Mouse (Mus musculus) kidney, embryonic 16.5 days (tissue): Measurements from ENCODE around the gene Gm20388. TPM values are rescaled to one million over a fixed set of nuclear protein-coding genes. Genes with fewer than 3 reads are reported as not detected.

Experiments
- ATAC-seq: fragments of 200-750 bp; cut with Nextera tagmentation; 2 replicates; pipeline ENCODE4 v1.8.0; 2017; ENCODE audit warnings: moderate TSS enrichment; ENCODE audit not compliant: low FRiP score, low TSS enrichment
- H3K27ac ChIP-seq: fragments of 300-500 bp; sonication (generic); 2 replicates; pipeline ENCODE4 v1.5.1; 2014; ENCODE audit warnings: low read length
- H3K27me3 ChIP-seq: fragments of 300-500 bp; sonication (generic); 2 replicates; pipeline ENCODE4 v1.6.1; 2014; ENCODE audit warnings: low read length, control low read depth, mixed read lengths; ENCODE audit not compliant: insufficient read depth
- H3K36me3 ChIP-seq: fragments of 300-500 bp; sonication (generic); 2 replicates; pipeline ENCODE4 v1.6.1; 2014; ENCODE audit warnings: low read length, control low read depth, mixed read lengths; ENCODE audit not compliant: insufficient read depth
- H3K4me1 ChIP-seq: fragments of 300-500 bp; sonication (generic); 2 replicates; pipeline ENCODE4 v1.6.1; 2014; ENCODE audit warnings: low read length, control low read depth, mixed read lengths; ENCODE audit not compliant: insufficient read depth
- H3K4me2 ChIP-seq: fragments of 300-500 bp; sonication (generic); replicated peaks from 2 replicates; pipeline ENCODE4 v1.6.1; 2014; ENCODE audit warnings: low read depth, low read length
- H3K4me3 ChIP-seq: fragments of 300-500 bp; sonication (generic); 2 replicates; pipeline ENCODE4 v1.5.1; 2014; ENCODE audit warnings: mild to moderate bottlenecking, low read length
- H3K9ac ChIP-seq: fragments of 300-500 bp; sonication (generic); replicated peaks from 2 replicates; pipeline ENCODE4 v1.6.1; 2014; ENCODE audit warnings: low read length
- H3K9me3 ChIP-seq: fragments of 300-500 bp; sonication (generic); 2 replicates; pipeline ENCODE4 v1.6.1; 2016; ENCODE audit warnings: low read length, control low read depth
- WGBS: fragments of 180-500 bp; shearing (Covaris S2); extraction: QIAGEN DNeasy Blood & Tissue Kit; methylation state at CpG from one replicate; pipeline ENCODE4 v1.1.7; 2014; 5-methylcytosine and 5-hydroxymethylcytosine counted together
- polyA plus RNA-seq: library from polyadenylated mRNA; unstranded; fragments of >200 nt; fragmentation: Nextera tagmentation; extraction: Ambion mirVana; gene quantifications from 2 replicates; pipeline ENCODE4 v1.2.1, GENCODE M21; 2015

Gm20388 gene
- polyA plus RNA-seq, 1 experiment from 2014 or later = 7.7 TPM

- no peaks in the 10 kb centered on the region for H3K9me3 ChIP-seq
- no peak for ATAC-seq
- no peak overlapping the region for H3K27ac ChIP-seq
- no peaks in the 10 kb centered on the region for H3K27me3 ChIP-seq
- no peaks in the 10 kb centered on the region for H3K4me1 ChIP-seq
- H3K4me3 ChIP-seq = no peak overlapping the region
- no peak overlapping the region for H3K4me2 ChIP-seq
- no peaks in the 10 kb centered on the region for H3K36me3 ChIP-seq
- no peak overlapping the region for H3K9ac ChIP-seq
- 46% methylated on average over 5 of the region's 5 CpGs for WGBS
Measured at GRCm38 (mm10) chr8:121532381-121532780, 1621.7 kb downstream of the Gm20388 start.

- H3K4me1 ChIP-seq = no peaks in the 10 kb centered on the region
- H3K4me3 ChIP-seq = no peak overlapping the region
- ATAC-seq = no peak
- H3K9me3 ChIP-seq = peaks cover 3% of the 10 kb centered on the region
- H3K27ac ChIP-seq = no peak overlapping the region
- no peak overlapping the region for H3K4me2 ChIP-seq
- peaks cover 3% of the 10 kb centered on the region; the same call in 1 of the 2 replicates for H3K27me3 ChIP-seq
- 82% methylated on average over 19 of the region's 19 CpGs for WGBS
- no peak overlapping the region for H3K9ac ChIP-seq
- H3K36me3 ChIP-seq = no peaks in the 10 kb centered on the region
Measured at GRCm38 (mm10) chr8:121541862-121542261, 1631.2 kb downstream of the Gm20388 start.

GRCm38 (mm10) chr8:121542901-121543300 is 1632.3 kb downstream of the Gm20388 start:
- Histone ChIP-seq H3K4me1 (no peaks in the 10 kb centered on the region), H3K4me2 (no peak overlapping the region), H3K36me3 (no peaks in the 10 kb centered on the region), H3K9ac (no peak overlapping the region), H3K4me3 (no peak overlapping the region), H3K27me3 (peaks cover 3% of the 10 kb centered on the region; the same call in 1 of the 2 replicates), H3K9me3 (peaks cover 3% of the 10 kb centered on the region), H3K27ac (no peak overlapping the region)
- ATAC-seq = no peak
- WGBS = 57% methylated on average over 13 of the region's 13 CpGs

DNA sequence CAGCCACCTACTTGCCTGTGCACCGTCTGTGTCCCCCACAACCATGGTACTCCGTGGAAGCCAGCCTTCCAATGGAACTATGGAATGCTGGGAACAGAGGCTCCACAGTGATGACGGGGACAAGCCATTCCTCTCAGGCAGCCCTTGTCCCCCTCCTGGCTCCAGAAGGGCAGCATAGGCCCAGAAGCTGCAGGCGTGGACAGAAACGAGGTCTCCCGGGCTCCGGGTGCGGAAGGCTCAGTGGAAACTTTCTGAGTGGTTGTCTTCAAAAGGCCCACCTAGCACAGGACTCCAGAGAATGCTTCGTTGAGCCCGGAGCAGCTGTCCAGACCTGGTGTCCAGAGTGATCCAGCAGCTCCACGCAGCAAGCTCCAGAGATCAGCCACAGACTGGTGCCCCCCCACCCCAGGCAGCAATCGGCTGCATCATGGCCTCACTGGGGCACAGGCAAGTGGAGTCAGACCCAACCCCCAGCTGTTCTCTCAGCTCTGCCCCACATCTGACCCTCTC is 1633.7 kb downstream of the Gm20388 start, which contains the start of gene 1700018B08Rik:
Gene 1700018B08Rik (minus strand): TSS at position 45 of the 510 bp plus-strand sequence.
- Histone ChIP-seq H3K9ac (no peak within 1 kb of the TSS), H3K36me3 (no peaks in the 10 kb centered on the region), H3K4me2 (no peak within 1 kb of the TSS), H3K4me1 (no peaks in the 10 kb centered on the region), H3K27me3 (peaks cover 3% of the 10 kb centered on the region; the same call in 1 of the 2 replicates), H3K27ac (no peak within 1 kb of the TSS), H3K9me3 (peaks cover 3% of the 10 kb centered on the region), H3K4me3 (no peak within 1 kb of the TSS)
- ATAC-seq = no peak
- WGBS = 84% methylated on average over 12 of the region's 12 CpGs

GRCm38 (mm10) chr8:121544936-121545335 is 1634.3 kb downstream of the Gm20388 start:
- H3K4me3 ChIP-seq = no peak overlapping the region
- no peak overlapping the region for H3K27ac ChIP-seq
- no peaks in the 10 kb centered on the region for H3K4me1 ChIP-seq
- whole genome bisulfite sequencing = 76% methylated on average over 11 of the region's 11 CpGs
- H3K36me3 ChIP-seq = no peaks in the 10 kb centered on the region
- ATAC-seq = no peak
- peaks cover 3% of the 10 kb centered on the region for H3K9me3 ChIP-seq
- no peak overlapping the region for H3K9ac ChIP-seq
- 0 out of 2 replicates have a peak, but pooled peaks cover 3% of the 10 kb centered on the region for H3K27me3 ChIP-seq
- H3K4me2 ChIP-seq = no peak overlapping the region

GRCm38 (mm10) chr8:121547132-121547531 is 1636.5 kb downstream of the Gm20388 start:
- Histone ChIP-seq H3K9me3 (no peaks in the 10 kb centered on the region; the same call in 1 of the 2 replicates), H3K36me3 (peaks cover 16% of the 10 kb centered on the region), H3K9ac (no peak overlapping the region), H3K27me3 (0 out of 2 replicates have a peak, but pooled peaks cover 3% of the 10 kb centered on the region), H3K4me1 (no peaks in the 10 kb centered on the region), H3K27ac (no peak overlapping the region), H3K4me2 (no peak overlapping the region), H3K4me3 (no peak overlapping the region)
- ATAC-seq = 0 out of 2 replicates have a peak, but pooled peaks have one; percentile 49
- WGBS = 9% methylated on average over 7 of the region's 7 CpGs

- no peaks in the 10 kb centered on the region for H3K9me3 ChIP-seq
- WGBS = 76% methylated on average over 6 of the region's 6 CpGs
- no peak overlapping the region for H3K4me2 ChIP-seq
- no peak for ATAC-seq
- 0 out of 2 replicates have a peak, but pooled peaks cover 3% of the 10 kb centered on the region for H3K27me3 ChIP-seq
- H3K36me3 ChIP-seq = peaks cover 36% of the 10 kb centered on the region
- H3K27ac ChIP-seq = no peak overlapping the region
- no peak overlapping the region for H3K9ac ChIP-seq
- H3K4me1 ChIP-seq = no peaks in the 10 kb centered on the region
- no peak overlapping the region for H3K4me3 ChIP-seq
Measured at GRCm38 (mm10) chr8:121550056-121550455, 1639.4 kb downstream of the Gm20388 start.

DNA sequence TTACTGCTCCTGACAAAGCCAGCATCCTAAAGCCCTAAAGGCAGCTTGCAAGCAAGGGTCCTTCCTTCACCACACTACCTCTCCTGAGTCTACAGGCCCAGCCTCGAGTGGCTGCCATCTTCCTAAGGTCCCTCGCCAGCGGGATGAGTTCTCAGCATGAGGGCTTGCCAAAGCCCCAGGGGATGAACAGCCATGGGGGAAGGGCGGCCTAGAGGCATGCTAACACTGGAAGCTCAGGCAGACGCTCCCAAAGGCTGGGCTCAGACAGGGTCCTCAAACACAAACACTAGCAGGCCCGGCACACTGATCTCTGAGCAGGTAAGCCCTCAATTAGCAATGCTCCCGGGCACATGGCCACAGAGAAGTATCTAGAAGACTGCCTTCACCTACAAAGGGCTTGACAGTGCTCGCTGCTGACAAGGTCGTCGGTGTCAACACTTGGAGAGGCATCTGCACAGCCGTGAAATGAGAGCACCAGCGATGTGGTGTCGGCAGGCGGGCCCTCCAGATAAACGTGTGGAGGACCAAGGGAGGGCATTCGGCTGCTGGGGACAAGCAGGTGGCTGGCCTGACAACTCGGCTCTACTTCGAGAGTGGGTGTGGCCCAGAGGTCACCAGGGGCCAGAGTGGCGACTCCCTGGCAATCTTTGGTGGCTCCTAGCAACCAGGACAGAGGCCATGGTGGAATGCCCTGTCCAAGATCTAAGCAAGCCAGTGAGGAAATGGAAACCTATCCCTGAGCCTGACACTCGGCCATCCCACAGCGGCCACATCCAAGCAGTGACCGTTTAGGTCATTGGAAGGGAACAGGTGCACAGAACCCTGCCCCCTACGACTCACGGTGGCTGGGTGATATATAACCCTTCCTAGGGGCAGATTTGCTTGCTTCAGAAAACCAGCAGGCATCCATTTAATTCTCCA is 1640.7 kb downstream of the Gm20388 start:
- Histone ChIP-seq H3K4me2 (no peak overlapping the region), H3K9ac (no peak overlapping the region), H3K4me1 (no peaks in the 10 kb centered on the region), H3K27ac (no peak overlapping the region), H3K4me3 (no peak overlapping the region), H3K9me3 (no peaks in the 10 kb centered on the region), H3K27me3 (no peaks in the 10 kb centered on the region), H3K36me3 (peaks cover 38% of the 10 kb centered on the region)
- ATAC-seq = no peak
- 65% methylated on average over 24 of the region's 24 CpGs for WGBS

DNA sequence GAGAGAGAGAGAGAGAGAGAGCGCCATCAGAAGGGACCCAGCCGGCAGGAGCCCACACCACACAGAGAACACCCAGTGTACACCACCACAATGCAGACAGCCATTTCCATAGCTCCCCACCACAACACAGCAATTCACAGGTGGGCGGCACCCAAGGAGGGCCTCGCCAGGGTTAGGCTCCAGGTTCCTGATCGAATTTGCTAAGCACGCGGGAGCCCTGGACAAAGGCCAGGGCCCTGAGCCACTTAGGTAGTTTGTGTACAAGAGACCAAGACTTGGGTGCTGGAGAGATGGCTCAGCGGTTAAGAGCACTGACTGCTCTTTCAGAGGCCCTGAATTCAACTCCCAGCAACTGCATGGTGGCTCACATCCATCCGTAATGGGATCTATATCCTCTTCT is 1641.9 kb downstream of the Gm20388 start:
- no peak overlapping the region for H3K9ac ChIP-seq
- no peak overlapping the region for H3K4me2 ChIP-seq
- ATAC-seq = no peak
- H3K27me3 ChIP-seq = no peaks in the 10 kb centered on the region
- H3K36me3 ChIP-seq = peaks cover 38% of the 10 kb centered on the region
- 86% methylated on average over 9 of the region's 9 CpGs for WGBS
- H3K4me3 ChIP-seq = no peak overlapping the region
- H3K4me1 ChIP-seq = no peaks in the 10 kb centered on the region
- no peak overlapping the region for H3K27ac ChIP-seq
- H3K9me3 ChIP-seq = no peaks in the 10 kb centered on the region
